Mouse (Mus musculus): ENCODE measurements around the gene Ap3b1.

- TF ChIP-seq CTCF (IDR thresholded peaks at IDR 0.05; ENCODE audit: borderline replicate concordance, extremely low read depth, insufficient read depth, insufficient read length), result no peak
- no peak for TF ChIP-seq POLR2A (IDR thresholded peaks at IDR 0.05; ENCODE audit: borderline replicate concordance, extremely low read depth, insufficient read depth, insufficient read length, poor library complexity, severe bottlenecking)
Observed at GRCm38 (mm10) chr13:94573833-94574232, 215.1 kb downstream of the Ap3b1 start.
